Mouse (Mus musculus) kidney, embryonic 14.5 days (tissue): ENCODE data around the gene Mrpl51. TPM values are rescaled to one million over a fixed set of nuclear protein-coding genes. Genes with fewer than 3 reads are reported as not detected.

Experiments
- ATAC-seq: fragments of 200-750 bp; cut with Nextera tagmentation; 2 replicates; pipeline ENCODE4 v1.8.0; 2017; ENCODE audit warnings: moderate number of reproducible peaks, mild to moderate bottlenecking, moderate TSS enrichment, moderate library complexity; ENCODE audit not compliant: low FRiP score, low TSS enrichment
- H3K27ac ChIP-seq: fragments of 300-500 bp; sonication (generic); 2 replicates; pipeline ENCODE4 v1.5.1; 2014; ENCODE audit warnings: low read depth, mild to moderate bottlenecking, low read length, moderate library complexity, mixed read lengths
- H3K27me3 ChIP-seq: fragments of 300-500 bp; sonication (generic); 2 replicates; pipeline ENCODE4 v1.6.1; 2014; ENCODE audit warnings: mild to moderate bottlenecking, low read length; ENCODE audit not compliant: control insufficient read depth, insufficient read depth
- H3K36me3 ChIP-seq: fragments of 300-500 bp; sonication (generic); 2 replicates; pipeline ENCODE4 v1.6.1; 2014; ENCODE audit warnings: low read length, mixed read lengths; ENCODE audit not compliant: control insufficient read depth, insufficient read depth
- H3K4me1 ChIP-seq: fragments of 300-500 bp; sonication (generic); 2 replicates; pipeline ENCODE4 v1.6.1; 2014; ENCODE audit warnings: low read length, mixed read lengths; ENCODE audit not compliant: control insufficient read depth, insufficient read depth
- H3K4me2 ChIP-seq: fragments of 300-500 bp; sonication (generic); replicated peaks from 2 replicates; pipeline ENCODE4 v1.6.1; 2014; ENCODE audit warnings: low read depth, mild to moderate bottlenecking, low read length
- H3K4me3 ChIP-seq: fragments of 300-500 bp; sonication (generic); 2 replicates; pipeline ENCODE4 v1.5.1; 2014; ENCODE audit warnings: mild to moderate bottlenecking, low read length
- H3K9ac ChIP-seq: fragments of 300-500 bp; sonication (generic); 2 replicates; pipeline ENCODE4 v1.6.1; 2014; ENCODE audit warnings: low read depth, mild to moderate bottlenecking, low read length, moderate library complexity
- H3K9me3 ChIP-seq: fragments of 300-500 bp; sonication (generic); 2 replicates; pipeline ENCODE4 v1.6.1; 2016; ENCODE audit warnings: low read length; ENCODE audit not compliant: control insufficient read depth
- WGBS: fragments of 180-500 bp; shearing (Covaris S2); extraction: QIAGEN DNeasy Blood & Tissue Kit; methylation state at CpG from one replicate; pipeline ENCODE4 v1.1.7; 2014; 5-methylcytosine and 5-hydroxymethylcytosine counted together
- polyA plus RNA-seq: library from polyadenylated mRNA; unstranded; fragments of >200 nt; fragmentation: Nextera tagmentation; extraction: Ambion mirVana; gene quantifications from 2 replicates; pipeline ENCODE4 v1.2.1, GENCODE M21; 2014

The Mrpl51 gene
- polyA plus RNA-seq, 1 experiment from 2014 or later = 203 TPM

- 89% methylated on average over 11 of the region's 11 CpGs for WGBS
- ATAC-seq = no peak
Observed at GRCm38 (mm10) chr6:125217899-125218298, 26.3 kb downstream of the Mrpl51 start.

GRCm38 (mm10) chr6:125218963-125219362 is 27.4 kb downstream of the Mrpl51 start:
- ATAC-seq = no peak
- no peaks in the 10 kb centered on the region for H3K4me1 ChIP-seq

More at GRCm38 (mm10) chr6:125217899-125218298, 26.3 kb downstream of the Mrpl51 start:
- H3K4me2 ChIP-seq = no peak overlapping the region
- H3K4me1 ChIP-seq = no peaks in the 10 kb centered on the region
- no peaks in the 10 kb centered on the region for H3K36me3 ChIP-seq
- no peak overlapping the region for H3K4me3 ChIP-seq
- no peaks in the 10 kb centered on the region for H3K9me3 ChIP-seq
- no peak overlapping the region for H3K9ac ChIP-seq
- no peak overlapping the region for H3K27ac ChIP-seq
- H3K27me3 ChIP-seq = peaks cover 10% of the 10 kb centered on the region

GRCm38 (mm10) chr6:125221115-125221745 is 29.6 kb downstream of the Mrpl51 start:
- Histone ChIP-seq H3K4me3 (no peak overlapping the region), H3K9ac (no peak overlapping the region), H3K9me3 (no peaks in the 10 kb centered on the region), H3K27me3 (no peaks in the 10 kb centered on the region), H3K4me2 (no peak overlapping the region), H3K36me3 (no peaks in the 10 kb centered on the region), H3K27ac (no peak overlapping the region), H3K4me1 (no peaks in the 10 kb centered on the region)
- 89% methylated on average over 20 of the region's 20 CpGs for WGBS
- no peak for ATAC-seq

More at GRCm38 (mm10) chr6:125218963-125219362, 27.4 kb downstream of the Mrpl51 start:
- no peak overlapping the region for H3K9ac ChIP-seq
- no peak overlapping the region for H3K27ac ChIP-seq
- no peak overlapping the region for H3K4me2 ChIP-seq
- no peaks in the 10 kb centered on the region for H3K36me3 ChIP-seq
- no peak overlapping the region for H3K4me3 ChIP-seq
- H3K9me3 ChIP-seq = no peaks in the 10 kb centered on the region
- peaks cover 2% of the 10 kb centered on the region for H3K27me3 ChIP-seq
- WGBS = 72% methylated on average over 4 of the region's 4 CpGs

- WGBS = 55% methylated on average over 2 of the region's 2 CpGs
- no peaks in the 10 kb centered on the region for H3K36me3 ChIP-seq
Observed at GRCm38 (mm10) chr6:125222146-125222545, 30.5 kb downstream of the Mrpl51 start.

GRCm38 (mm10) chr6:125222577-125222976 is 31.0 kb downstream of the Mrpl51 start:
- 83% methylated on average over 3 of the region's 3 CpGs for WGBS
- Histone ChIP-seq H3K9ac (no peak overlapping the region), H3K36me3 (no peaks in the 10 kb centered on the region), H3K27me3 (no peaks in the 10 kb centered on the region), H3K4me3 (no peak overlapping the region), H3K4me1 (no peaks in the 10 kb centered on the region), H3K27ac (no peak overlapping the region), H3K4me2 (no peak overlapping the region), H3K9me3 (no peaks in the 10 kb centered on the region)
- ATAC-seq = no peak

More at GRCm38 (mm10) chr6:125222146-125222545, 30.5 kb downstream of the Mrpl51 start:
- H3K27ac ChIP-seq = no peak overlapping the region
- no peaks in the 10 kb centered on the region for H3K27me3 ChIP-seq
- H3K9me3 ChIP-seq = no peaks in the 10 kb centered on the region
- H3K4me3 ChIP-seq = no peak overlapping the region
- H3K4me1 ChIP-seq = no peaks in the 10 kb centered on the region
- no peak overlapping the region for H3K4me2 ChIP-seq
- ATAC-seq = no peak
- H3K9ac ChIP-seq = no peak overlapping the region

GRCm38 (mm10) chr6:125225518-125226115 is 34.0 kb downstream of the Mrpl51 start:
- no peak overlapping the region for H3K9ac ChIP-seq
- WGBS = 87% methylated on average over 5 of the region's 5 CpGs
- 0 out of 2 replicates have a peak, but pooled peaks cover 3% of the 10 kb centered on the region for H3K4me1 ChIP-seq
- no peaks in the 10 kb centered on the region for H3K36me3 ChIP-seq
- H3K27me3 ChIP-seq = no peaks in the 10 kb centered on the region
- ATAC-seq = no peak
- no peak overlapping the region for H3K4me2 ChIP-seq
- H3K4me3 ChIP-seq = no peak overlapping the region
- H3K9me3 ChIP-seq = no peaks in the 10 kb centered on the region
- H3K27ac ChIP-seq = no peak overlapping the region

- ATAC-seq = no peak
- 62% methylated on average over 9 of the region's 9 CpGs for WGBS
- H3K36me3 ChIP-seq = no peaks in the 10 kb centered on the region
- no peaks in the 10 kb centered on the region for H3K27me3 ChIP-seq
- H3K9ac ChIP-seq = no peak overlapping the region
- no peak overlapping the region for H3K27ac ChIP-seq
- H3K4me2 ChIP-seq = no peak overlapping the region
- H3K4me1 ChIP-seq = peaks cover 7% of the 10 kb centered on the region; the same call in 1 of the 2 replicates
- no peaks in the 10 kb centered on the region for H3K9me3 ChIP-seq
- no peak overlapping the region for H3K4me3 ChIP-seq
Observed at GRCm38 (mm10) chr6:125230571-125230970, 39.0 kb downstream of the Mrpl51 start.

GRCm38 (mm10) chr6:125231117-125232044 is 39.8 kb downstream of the Mrpl51 start, which contains the start of gene Tapbpl:
Gene Tapbpl, minus strand, starts transcription at chr6:125231860.
- peak within 1 kb of the TSS; percentile 2; the same call in 1 of the 2 replicates for H3K27ac ChIP-seq
- H3K27me3 ChIP-seq = no peaks in the 10 kb centered on the region
- peak within 1 kb of the TSS; percentile 47 for H3K4me3 ChIP-seq
- WGBS = 8% methylated on average over 16 of the region's 16 CpGs
- H3K9ac ChIP-seq = peak within 1 kb of the TSS; percentile 77
- H3K36me3 ChIP-seq = no peaks in the 10 kb centered on the region
- peaks cover 7% of the 10 kb centered on the region; the same call in 1 of the 2 replicates for H3K4me1 ChIP-seq
- H3K9me3 ChIP-seq = no peaks in the 10 kb centered on the region
- peak within 1 kb of the TSS; percentile 59 for H3K4me2 ChIP-seq
- peak; percentile 53; the same call in 1 of the 2 replicates for ATAC-seq
